Mouse (Mus musculus): ENCODE data around the gene Olfr635.

GRCm38 (mm10) chr7:103942730-103943129 lies 28.2 kb upstream of the Olfr635 start:
- TF ChIP-seq CTCF (IDR thresholded peaks at IDR 0.05; ENCODE audit: low read depth) (peak; percentile 93), EP300 (IDR thresholded peaks at IDR 0.05; ENCODE audit: low read depth) (peak; percentile 45)
